Mouse (Mus musculus) liver, embryonic 16.5 days (tissue): ENCODE data around the gene Nfya. TPM values are rescaled to one million over a fixed set of nuclear protein-coding genes. Genes with fewer than 3 reads are reported as not detected.

ENCODE experiments used
- ATAC-seq: fragments of 200-750 bp; cut with Nextera tagmentation; 2 replicates; pipeline ENCODE4 v1.8.0; 2017; ENCODE audit warnings: low read depth, mild to moderate bottlenecking, moderate number of reproducible peaks, moderate library complexity
- H3K27ac ChIP-seq: fragments of 300-500 bp; sonication (generic); 2 replicates; pipeline ENCODE4 v1.5.1; 2014; ENCODE audit warnings: mild to moderate bottlenecking, low read length
- H3K27me3 ChIP-seq: fragments of 300-500 bp; sonication (generic); 2 replicates; pipeline ENCODE4 v1.6.1; 2014; ENCODE audit warnings: low read depth, low read length, mixed read lengths; ENCODE audit not compliant: control insufficient read depth, insufficient read depth
- H3K36me3 ChIP-seq: fragments of 300-500 bp; sonication (generic); 2 replicates; pipeline ENCODE4 v1.6.1; 2014; ENCODE audit warnings: mild to moderate bottlenecking; ENCODE audit not compliant: control insufficient read depth, insufficient read depth
- H3K4me1 ChIP-seq: fragments of 300-500 bp; sonication (generic); 2 replicates; pipeline ENCODE4 v1.6.1; 2014; ENCODE audit warnings: low read depth, low read length, mixed read lengths; ENCODE audit not compliant: control insufficient read depth
- H3K4me2 ChIP-seq: fragments of 300-500 bp; sonication (generic); 2 replicates; pipeline ENCODE4 v1.6.1; 2014; ENCODE audit warnings: low read depth, low read length, mixed read lengths
- H3K4me3 ChIP-seq: fragments of 300-500 bp; sonication (generic); 2 replicates; pipeline ENCODE4 v1.5.1; 2014; ENCODE audit warnings: low read depth, mild to moderate bottlenecking, low read length
- H3K9ac ChIP-seq: fragments of 300-500 bp; sonication (generic); 2 replicates; pipeline ENCODE4 v1.6.1; 2014; ENCODE audit warnings: low read depth, low read length
- H3K9me3 ChIP-seq: fragments of 300-500 bp; sonication (generic); replicated peaks from 2 replicates; pipeline ENCODE4 v1.6.1; 2016; ENCODE audit warnings: low read length; ENCODE audit not compliant: control insufficient read depth
- WGBS: fragments of 180-500 bp; shearing (Covaris S2); extraction: QIAGEN DNeasy Blood & Tissue Kit; methylation state at CpG from one replicate; pipeline ENCODE4 v1.1.7; 2014; ENCODE audit not compliant: insufficient replicate concordance; 5-methylcytosine and 5-hydroxymethylcytosine counted together
- polyA plus RNA-seq: library from polyadenylated mRNA; unstranded; fragments of >200 nt; fragmentation: Nextera tagmentation; extraction: Ambion mirVana; gene quantifications from 2 replicates; pipeline ENCODE4 v1.2.1, GENCODE M21; 2015

Gene Nfya
- polyA plus RNA-seq, 1 experiment from 2014 or later, result 7.0 TPM

- 46% methylated on average over 2 of the region's 2 CpGs for WGBS
- Histone ChIP-seq H3K4me2 (no peak overlapping the region), H3K27ac (no peak overlapping the region), H3K4me3 (no peak overlapping the region), H3K9me3 (no peaks in the 10 kb centered on the region), H3K9ac (no peak overlapping the region), H3K27me3 (no peaks in the 10 kb centered on the region), H3K36me3 (peaks cover 18% of the 10 kb centered on the region), H3K4me1 (peaks cover 21% of the 10 kb centered on the region)
- ATAC-seq, result no peak
Observed at GRCm38 (mm10) chr17:48419571-48419970, 9.9 kb upstream of the Nfya start.

- H3K4me1 ChIP-seq, result peaks cover 21% of the 10 kb centered on the region
- H3K4me3 ChIP-seq, result no peak overlapping the region; the same call in 1 of the 2 replicates
- no peaks in the 10 kb centered on the region for H3K27me3 ChIP-seq
- peak overlapping the region; percentile 44 for H3K4me2 ChIP-seq
- H3K9ac ChIP-seq, result 0 out of 2 replicates have a peak overlapping the region, but pooled peaks have one; percentile 17
- H3K36me3 ChIP-seq, result peaks cover 23% of the 10 kb centered on the region
- 32% methylated on average over 1 of the region's 1 CpGs for WGBS
- no peak for ATAC-seq
- H3K9me3 ChIP-seq, result no peaks in the 10 kb centered on the region
- H3K27ac ChIP-seq, result peak overlapping the region; percentile 35; the same call in 1 of the 2 replicates
Observed at GRCm38 (mm10) chr17:48418781-48419180, 9.1 kb upstream of the Nfya start.

- Histone ChIP-seq H3K27me3 (no peaks in the 10 kb centered on the region), H3K4me3 (peak overlapping the region; percentile 26), H3K4me1 (peaks cover 21% of the 10 kb centered on the region), H3K9ac (0 out of 2 replicates have a peak overlapping the region, but pooled peaks have one; percentile 9), H3K4me2 (peak overlapping the region; percentile 44), H3K36me3 (peaks cover 27% of the 10 kb centered on the region), H3K9me3 (no peaks in the 10 kb centered on the region), H3K27ac (peak overlapping the region; percentile 35; the same call in 1 of the 2 replicates)
- 10% methylated on average over 7 of the region's 7 CpGs for WGBS
- peak; percentile 47 for ATAC-seq
Observed at GRCm38 (mm10) chr17:48418174-48418573, 8.5 kb upstream of the Nfya start.

- peak overlapping the region; percentile 44; the same call in 1 of the 2 replicates for H3K4me2 ChIP-seq
- peaks cover 21% of the 10 kb centered on the region for H3K4me1 ChIP-seq
- H3K36me3 ChIP-seq, result peaks cover 31% of the 10 kb centered on the region
- no peak overlapping the region for H3K9ac ChIP-seq
- no peak overlapping the region for H3K4me3 ChIP-seq
- H3K27ac ChIP-seq, result peak overlapping the region; percentile 23
- no peaks in the 10 kb centered on the region for H3K9me3 ChIP-seq
- WGBS, result 36% methylated on average over 6 of the region's 6 CpGs
- ATAC-seq, result peak; percentile 40; the same call in 1 of the 2 replicates
- no peaks in the 10 kb centered on the region for H3K27me3 ChIP-seq
Observed at GRCm38 (mm10) chr17:48417521-48417920, 7.8 kb upstream of the Nfya start.

- Histone ChIP-seq H3K27me3 (no peaks in the 10 kb centered on the region), H3K4me1 (peaks cover 28% of the 10 kb centered on the region), H3K9me3 (no peaks in the 10 kb centered on the region), H3K4me3 (no peak overlapping the region), H3K4me2 (no peak overlapping the region), H3K27ac (no peak overlapping the region), H3K9ac (no peak overlapping the region), H3K36me3 (peaks cover 39% of the 10 kb centered on the region)
- peak; percentile 52 for ATAC-seq
- WGBS, result 82% methylated on average over 14 of the region's 14 CpGs
Observed at GRCm38 (mm10) chr17:48416425-48417195, 6.9 kb upstream of the Nfya start.

- peaks cover 39% of the 10 kb centered on the region for H3K36me3 ChIP-seq
- H3K9me3 ChIP-seq, result no peaks in the 10 kb centered on the region
- H3K4me3 ChIP-seq, result no peak overlapping the region
- H3K4me1 ChIP-seq, result peaks cover 34% of the 10 kb centered on the region
- no peak overlapping the region for H3K4me2 ChIP-seq
- no peak for ATAC-seq
- H3K27me3 ChIP-seq, result no peaks in the 10 kb centered on the region
- WGBS, result 72% methylated on average over 7 of the region's 7 CpGs
- no peak overlapping the region for H3K9ac ChIP-seq
- no peak overlapping the region for H3K27ac ChIP-seq
Observed at GRCm38 (mm10) chr17:48416011-48416410, 6.3 kb upstream of the Nfya start.

- no peak for ATAC-seq
- Histone ChIP-seq H3K4me1 (peaks cover 33% of the 10 kb centered on the region), H3K9ac (peak overlapping the region; percentile 73), H3K27me3 (no peaks in the 10 kb centered on the region), H3K36me3 (peaks cover 34% of the 10 kb centered on the region), H3K4me2 (peak overlapping the region; percentile 77), H3K27ac (peak overlapping the region; percentile 100; the same call in 1 of the 2 replicates), H3K4me3 (peak overlapping the region; percentile 97), H3K9me3 (no peaks in the 10 kb centered on the region)
- WGBS, result 42% methylated on average over 8 of the region's 8 CpGs
Observed at GRCm38 (mm10) chr17:48411241-48411640, 1.5 kb upstream of the Nfya start.

GRCm38 (mm10) chr17:48410299-48410785 is 636 bp upstream of the Nfya start:
- Histone ChIP-seq H3K27me3 (no peaks in the 10 kb centered on the region), H3K4me3 (peak overlapping the region; percentile 97), H3K4me2 (peak overlapping the region; percentile 77), H3K9me3 (no peaks in the 10 kb centered on the region), H3K9ac (peak overlapping the region; percentile 73), H3K27ac (peak overlapping the region; percentile 100), H3K36me3 (peaks cover 28% of the 10 kb centered on the region), H3K4me1 (peaks cover 40% of the 10 kb centered on the region)
- peak; percentile 8 for ATAC-seq
- under 1% methylated on average over 13 of the region's 13 CpGs for WGBS
